Mouse (Mus musculus): ENCODE measurements at regions not wholly inside any gene's neighbourhood (a gene's known extent, or its start where the extent isn't known, plus 50 kb on each side); places are given as distances from the start of the nearest gene placed in this dataset.

DNA sequence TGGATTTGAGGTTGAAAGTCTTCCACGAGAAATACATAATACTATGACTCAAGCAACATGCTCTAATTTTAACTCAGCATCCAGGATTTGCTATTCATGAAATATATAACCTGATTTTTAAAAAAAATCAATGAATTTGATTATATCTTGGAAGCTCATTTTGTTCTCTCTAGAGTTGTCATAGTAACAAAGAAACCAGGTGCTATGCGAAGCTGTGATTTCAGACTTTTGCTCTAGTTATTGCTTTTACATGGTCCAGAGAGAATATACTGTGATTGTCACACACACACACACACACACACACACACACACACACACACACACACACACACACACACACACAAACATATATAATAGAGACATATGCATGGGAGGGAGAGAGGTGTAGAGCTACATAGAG lies 98.5 kb upstream of the Gm11042 start:
- Histone ChIP-seq H3K4me1 (ENCODE audit: control insufficient read depth, insufficient read depth, low read length) (no peaks in the 10 kb centered on the region), H3K9me3 (replicated peaks; ENCODE audit: control insufficient read depth, low read length) (no peaks in the 10 kb centered on the region), H3K9ac (replicated peaks; ENCODE audit: low read length) (no peak overlapping the region), H3K27me3 (ENCODE audit: control insufficient read depth, insufficient read depth, low read length) (no peaks in the 10 kb centered on the region), H3K36me3 (replicated peaks; ENCODE audit: control insufficient read depth, insufficient read depth, low read depth, low read length) (no peaks in the 10 kb centered on the region), H3K27ac (replicated peaks; ENCODE audit: low read depth, low read length) (no peak overlapping the region), H3K4me3 (ENCODE audit: low read depth, low read length) (no peak overlapping the region), H3K4me2 (ENCODE audit: low read depth, low read length) (no peak overlapping the region)
- ATAC-seq (replicated peaks; ENCODE audit: insufficient number of reproducible peaks, low FRiP score, low TSS enrichment, low read depth) (no peak), DNase-seq (ENCODE audit: low spot score) (no peak)
- WGBS = 90% methylated on average over 2 of the region's 2 CpGs

DNA sequence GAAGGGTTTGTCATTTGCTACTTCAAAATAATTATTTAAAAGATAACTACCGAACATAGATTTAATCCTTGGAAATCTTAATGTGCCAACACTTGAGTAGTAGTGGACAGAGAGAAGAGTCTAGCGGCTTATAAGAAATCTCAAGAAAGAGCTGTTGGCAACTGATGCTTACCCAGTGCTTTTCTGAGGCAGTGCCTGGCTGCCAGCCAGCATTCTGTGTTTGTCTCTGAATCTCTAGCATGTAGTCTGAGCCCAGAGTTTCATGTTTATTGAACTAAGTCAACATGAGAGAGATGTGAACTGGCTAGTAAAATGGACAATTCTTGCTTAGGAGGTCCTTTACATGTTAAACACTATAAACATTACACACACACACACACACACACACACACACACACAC lies 94.3 kb upstream of the Gm11042 start:
- Histone ChIP-seq H3K4me3 (ENCODE audit: low read depth, low read length) (no peak overlapping the region), H3K27me3 (ENCODE audit: control insufficient read depth, insufficient read depth, low read length) (no peaks in the 10 kb centered on the region), H3K4me2 (ENCODE audit: low read depth, low read length) (no peak overlapping the region), H3K9ac (replicated peaks; ENCODE audit: low read length) (no peak overlapping the region), H3K36me3 (replicated peaks; ENCODE audit: control insufficient read depth, insufficient read depth, low read depth, low read length) (no peaks in the 10 kb centered on the region), H3K9me3 (replicated peaks; ENCODE audit: control insufficient read depth, low read length) (no peaks in the 10 kb centered on the region), H3K4me1 (ENCODE audit: control insufficient read depth, insufficient read depth, low read length) (no peaks in the 10 kb centered on the region), H3K27ac (replicated peaks; ENCODE audit: low read depth, low read length) (no peak overlapping the region)
- WGBS = 91% methylated on average over 2 of the region's 2 CpGs
- DNase-seq (ENCODE audit: low spot score) (no peak), ATAC-seq (replicated peaks; ENCODE audit: insufficient number of reproducible peaks, low FRiP score, low TSS enrichment, low read depth) (no peak)

DNA sequence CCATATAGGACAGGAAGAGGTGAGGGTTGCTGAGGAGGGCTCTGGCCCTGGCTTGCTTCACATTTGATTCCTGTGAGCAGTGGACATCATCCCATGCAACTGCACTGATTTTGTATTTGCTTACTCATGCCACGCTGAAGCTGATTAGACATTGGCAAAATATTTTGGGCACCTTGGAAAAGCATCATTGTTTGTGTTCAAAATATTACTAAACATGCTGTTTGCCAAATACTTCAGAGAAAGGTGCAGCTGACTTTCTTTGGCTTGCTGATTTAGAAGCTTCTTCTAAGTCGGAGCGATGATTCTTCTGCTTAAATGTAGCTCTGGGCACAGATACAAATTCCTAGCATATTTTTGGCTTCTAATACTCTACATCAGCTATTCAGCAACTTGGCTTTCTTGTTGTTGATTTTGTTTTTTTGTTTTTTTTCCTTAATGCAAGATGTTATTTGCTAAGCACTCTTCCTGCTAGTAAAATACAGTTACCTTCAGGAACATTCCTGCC lies 91.4 kb upstream of the Gm11042 start:
- ATAC-seq (replicated peaks; ENCODE audit: insufficient number of reproducible peaks, low FRiP score, low TSS enrichment, low read depth) (no peak), DNase-seq (ENCODE audit: low spot score) (no peak)

DNA sequence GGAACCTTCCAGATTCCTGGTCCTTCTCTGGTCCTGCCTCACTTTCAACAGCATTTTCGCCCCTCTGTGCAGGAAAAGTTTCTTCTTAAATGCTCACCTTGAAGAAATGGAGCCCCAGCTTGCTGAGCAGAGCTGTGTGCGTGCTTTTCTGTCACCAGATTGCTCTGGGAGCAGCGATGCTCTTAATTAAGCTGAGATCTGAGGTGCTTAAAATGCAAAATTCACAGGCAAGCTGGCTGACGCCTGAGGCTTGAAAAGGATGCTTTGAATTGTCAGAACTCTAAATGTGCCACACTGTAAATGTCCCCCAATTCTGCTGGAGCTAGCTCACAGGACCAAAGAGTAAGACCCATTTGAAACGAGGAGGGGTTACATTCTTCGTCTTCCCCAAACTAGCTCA lies 73.6 kb upstream of the Gm11042 start:
- Histone ChIP-seq H3K9ac (replicated peaks; ENCODE audit: low read length) (no peak overlapping the region), H3K4me3 (ENCODE audit: low read depth, low read length) (no peak overlapping the region), H3K27ac (replicated peaks; ENCODE audit: low read depth, low read length) (no peak overlapping the region), H3K4me1 (ENCODE audit: control insufficient read depth, insufficient read depth, low read length) (no peaks in the 10 kb centered on the region), H3K27me3 (ENCODE audit: control insufficient read depth, insufficient read depth, low read length) (no peaks in the 10 kb centered on the region), H3K9me3 (replicated peaks; ENCODE audit: control insufficient read depth, low read length) (no peaks in the 10 kb centered on the region), H3K36me3 (replicated peaks; ENCODE audit: control insufficient read depth, insufficient read depth, low read depth, low read length) (no peaks in the 10 kb centered on the region), H3K4me2 (ENCODE audit: low read depth, low read length) (no peak overlapping the region)
- ATAC-seq (replicated peaks; ENCODE audit: insufficient number of reproducible peaks, low FRiP score, low TSS enrichment, low read depth) = no peak
- DNase-seq (ENCODE audit: low spot score) = no peak
- 75% methylated on average over 6 of the region's 6 CpGs for WGBS

More for the DNA sequence above, 91.4 kb upstream of the Gm11042 start:
- no peaks in the 10 kb centered on the region for H3K27me3 ChIP-seq (ENCODE audit: control insufficient read depth, insufficient read depth, low read length)
- no peaks in the 10 kb centered on the region for H3K36me3 ChIP-seq (replicated peaks; ENCODE audit: control insufficient read depth, insufficient read depth, low read depth, low read length)
- H3K4me3 ChIP-seq (ENCODE audit: low read depth, low read length) = no peak overlapping the region
- H3K4me2 ChIP-seq (ENCODE audit: low read depth, low read length) = no peak overlapping the region
- no peak overlapping the region for H3K27ac ChIP-seq (replicated peaks; ENCODE audit: low read depth, low read length)
- no peak overlapping the region for H3K9ac ChIP-seq (replicated peaks; ENCODE audit: low read length)
- WGBS = 79% methylated on average over 3 of the region's 3 CpGs
- no peaks in the 10 kb centered on the region for H3K4me1 ChIP-seq (ENCODE audit: control insufficient read depth, insufficient read depth, low read length)
- H3K9me3 ChIP-seq (replicated peaks; ENCODE audit: control insufficient read depth, low read length) = no peaks in the 10 kb centered on the region
